Mouse (Mus musculus) stomach, postnatal 0 days (tissue): ENCODE measurements around the gene Dusp18.

Source experiments
- CTCF ChIP-seq: IDR thresholded peaks from 2 replicates; pipeline ENCODE4 v1.5.1; 2016; ENCODE audit warnings: antibody characterized with exemption, low read depth, mild to moderate bottlenecking, moderate library complexity
- EP300 ChIP-seq: optimal IDR thresholded peaks from 2 replicates; pipeline ENCODE3; 2016; ENCODE audit warnings: antibody characterized with exemption

GRCm38 (mm10) chr11:3922731-3923130, 27.7 kb downstream of the Dusp18 start:
- TF ChIP-seq CTCF (no peak), EP300 (no peak)
